Mouse (Mus musculus): ENCODE data around the gene Ccdc136.

- TF ChIP-seq CTCF (IDR thresholded peaks at IDR 0.05; ENCODE audit: low read depth) (no peak), EP300 (IDR thresholded peaks at IDR 0.05; ENCODE audit: low read depth) (no peak)
Measured at GRCm38 (mm10) chr6:29474736-29475135, 78.6 kb downstream of the Ccdc136 start.

All from liver, embryonic 14.5 days (tissue).